Mouse (Mus musculus) stomach, postnatal 0 days (tissue): ENCODE data around the gene Ndufa12.

Source experiments
- CTCF ChIP-seq: IDR thresholded peaks from 2 replicates; pipeline ENCODE4 v1.5.1; 2016; ENCODE audit warnings: antibody characterized with exemption, low read depth, mild to moderate bottlenecking, moderate library complexity
- EP300 ChIP-seq: optimal IDR thresholded peaks from 2 replicates; pipeline ENCODE3; 2016; ENCODE audit warnings: antibody characterized with exemption

DNA sequence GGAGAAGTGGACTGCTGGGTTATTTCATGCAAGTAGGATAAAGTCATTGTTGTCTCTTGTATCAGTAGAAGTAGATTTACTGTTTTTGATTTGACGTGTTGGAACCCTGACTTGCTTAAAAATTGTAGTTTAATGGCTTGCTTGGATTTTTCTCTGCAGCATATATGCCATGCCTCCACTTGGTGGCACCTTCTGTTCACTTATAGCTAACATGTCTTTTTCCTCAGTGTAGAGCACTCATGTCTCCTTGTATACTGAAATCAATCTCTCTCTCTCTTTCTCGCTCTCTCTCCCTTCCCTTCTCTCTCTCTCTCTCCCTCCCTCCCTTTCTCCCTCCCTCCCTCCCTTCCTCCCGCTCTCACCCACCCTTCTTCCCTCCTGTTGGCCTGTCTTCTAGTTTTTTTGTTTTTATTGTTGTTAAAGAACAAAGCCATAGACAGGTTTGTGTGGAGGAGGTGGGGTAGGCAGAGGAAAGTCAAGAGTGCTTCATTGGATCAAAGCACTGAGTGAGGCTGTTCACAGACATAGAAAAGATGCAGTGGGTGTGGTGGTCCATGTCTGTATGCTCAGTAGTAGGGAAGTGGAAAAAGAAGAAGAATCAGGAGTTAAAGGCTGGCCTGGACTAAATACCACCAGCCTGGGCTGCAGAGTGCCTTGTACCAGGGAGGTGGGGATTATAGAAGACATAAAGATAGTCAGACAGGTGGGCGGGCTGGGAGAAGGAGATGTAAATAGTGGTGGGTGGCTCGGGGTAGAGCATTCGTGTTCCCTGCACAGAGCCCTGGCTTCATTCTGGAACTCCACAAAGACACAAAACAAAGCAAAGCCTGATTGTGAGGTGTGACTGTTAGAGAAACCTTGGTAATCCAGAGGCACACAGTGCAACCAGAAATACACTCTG lies 12.4 kb downstream of the Ndufa12 start:
- TF ChIP-seq CTCF = peak; percentile 71
- no peak for TF ChIP-seq EP300
